Mouse (Mus musculus) A20 (cell line): ENCODE data around the gene Fcho2.
A peak's percentile ranks its signal among the peaks of the same experiment; 100 is the strongest.

ENCODE experiments used
- DNase-seq: peaks from one replicate; pipeline ENCODE4 v3.0.0-alpha.2; 2011; ENCODE audit warnings: low read depth, low spot score

Fcho2 gene

DNA sequence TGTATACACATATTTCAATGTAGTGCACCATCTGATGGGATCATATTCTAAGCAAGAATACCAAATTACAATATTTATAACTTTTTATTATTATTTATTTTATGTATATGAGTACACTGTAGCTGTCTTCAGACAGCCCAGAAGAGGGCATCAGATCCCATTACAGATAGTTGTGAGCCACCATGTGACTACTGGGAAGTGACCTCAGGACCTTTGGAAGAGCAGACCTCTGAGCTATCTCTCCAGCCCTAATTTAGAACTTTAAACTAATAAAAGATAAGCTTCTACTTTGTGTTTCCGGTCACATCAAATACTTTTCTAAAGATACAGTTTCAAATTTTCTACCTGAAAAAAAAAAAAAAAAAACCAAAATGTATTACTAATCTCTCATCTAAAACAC is 6.2 kb downstream of the Fcho2 start:
- no peak for DNase-seq

DNA sequence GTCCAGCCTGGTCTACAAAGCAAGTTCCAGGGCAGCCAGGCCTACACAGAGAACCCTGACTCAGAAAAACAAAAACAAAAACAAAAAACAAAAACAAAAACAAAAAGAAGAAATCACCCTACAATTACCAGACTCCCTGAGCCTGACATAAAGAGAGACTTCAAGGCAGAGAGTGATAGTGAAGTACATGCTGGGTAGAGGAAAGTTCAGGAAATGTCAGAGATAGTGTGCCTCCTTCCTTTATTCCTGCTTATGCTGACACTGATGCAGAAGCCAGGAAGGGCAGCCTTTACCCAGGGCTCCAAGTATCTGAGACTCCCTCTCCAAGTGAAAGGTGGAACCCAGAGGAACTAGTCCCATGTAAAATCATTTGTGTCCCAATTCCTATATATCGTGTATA is 10.8 kb downstream of the Fcho2 start:
- DNase-seq, result no peak

DNA sequence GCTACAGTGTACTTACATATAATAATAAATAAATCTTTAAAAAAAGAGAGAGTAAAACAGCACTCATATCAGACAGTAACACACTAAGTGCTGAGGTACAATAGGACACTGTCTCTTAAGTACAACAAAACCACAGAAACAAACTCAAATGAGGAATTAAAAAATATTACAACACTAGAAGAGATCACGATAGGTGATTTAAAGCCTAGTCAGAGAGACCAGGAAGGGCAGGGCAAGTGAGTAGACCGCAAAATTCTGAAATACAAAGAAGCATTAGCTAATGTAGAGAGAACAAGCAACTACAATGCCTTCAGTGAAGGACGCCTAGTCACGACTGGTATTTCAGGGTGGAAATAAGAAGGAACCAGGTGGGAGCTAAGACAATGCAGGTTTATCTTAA is 11.6 kb downstream of the Fcho2 start:
- no peak for DNase-seq

DNA sequence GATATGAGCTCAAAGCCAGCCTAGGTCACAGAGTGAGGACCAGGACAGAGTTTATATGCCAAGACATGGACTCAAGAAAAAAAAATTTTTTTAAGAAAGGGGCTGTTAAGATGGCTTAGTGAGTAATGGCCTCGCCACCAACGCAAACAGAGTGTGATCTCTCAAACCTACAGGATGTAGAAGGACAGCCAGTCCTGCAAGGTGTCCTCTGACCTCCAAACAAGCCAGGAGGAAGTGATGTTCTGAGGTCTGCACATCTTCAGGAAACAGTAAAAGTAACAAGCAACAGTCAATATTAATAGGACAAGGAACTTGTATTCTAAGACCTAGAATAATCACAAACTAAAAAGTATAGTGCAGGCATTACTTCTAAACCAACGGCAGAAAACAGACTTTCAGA is 12.3 kb downstream of the Fcho2 start:
- DNase-seq, result no peak

DNA sequence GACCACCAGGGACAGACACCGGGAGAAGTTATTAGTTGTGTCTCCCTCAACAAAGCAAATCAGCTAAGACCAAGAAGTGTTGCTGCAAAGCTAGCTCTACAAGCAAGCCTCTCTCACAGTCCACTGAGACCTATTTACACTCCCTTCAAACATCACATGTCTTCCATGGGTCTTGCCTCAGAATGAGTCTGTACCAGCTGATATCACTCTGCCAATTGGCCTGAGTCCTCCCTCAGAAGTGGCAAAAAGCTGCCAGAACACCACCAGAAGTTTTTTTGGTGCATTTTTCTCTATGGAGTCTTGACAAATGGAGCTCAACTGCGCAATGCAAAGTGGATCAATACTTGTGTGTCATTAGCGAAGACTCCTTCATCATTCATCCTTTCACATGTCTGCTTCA is 19.7 kb downstream of the Fcho2 start:
- no peak for DNase-seq

DNA sequence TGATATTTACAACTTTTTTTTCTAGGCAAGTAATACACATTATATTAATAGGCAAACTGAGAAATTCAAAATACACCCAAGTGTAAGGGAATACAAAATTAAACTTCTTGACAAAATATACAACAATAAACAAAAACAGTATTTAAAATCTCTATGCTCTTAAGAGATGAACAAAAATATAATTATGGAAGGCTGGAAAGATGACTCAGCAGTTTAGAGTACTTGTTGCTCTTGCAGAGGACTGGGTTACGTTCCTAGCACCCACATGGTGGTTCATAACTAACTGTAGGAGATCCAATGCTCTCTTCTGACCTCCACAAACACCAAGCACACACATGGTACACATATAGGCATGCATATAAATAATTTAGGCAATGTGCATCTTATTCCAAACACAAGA is 22.4 kb downstream of the Fcho2 start:
- no peak for DNase-seq

DNA sequence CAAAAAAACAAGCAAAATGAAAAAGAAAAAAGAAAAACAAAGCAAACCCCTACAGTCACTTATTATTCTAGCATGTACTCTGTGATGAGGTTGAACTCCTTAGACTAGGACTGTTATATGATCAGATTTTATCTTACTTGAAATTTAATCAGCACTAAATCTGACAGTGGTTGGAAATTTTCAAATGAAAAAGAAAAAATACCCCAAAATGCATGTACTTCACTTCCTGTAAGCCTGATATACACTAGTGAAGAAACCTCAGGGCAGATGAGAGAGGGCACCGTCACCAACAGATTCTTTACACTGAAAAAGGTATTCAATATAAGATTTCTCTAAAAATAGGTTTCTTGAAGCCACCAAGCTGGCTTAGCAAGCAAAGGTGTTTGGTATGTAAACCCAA is 23.6 kb downstream of the Fcho2 start:
- DNase-seq, result no peak

DNA sequence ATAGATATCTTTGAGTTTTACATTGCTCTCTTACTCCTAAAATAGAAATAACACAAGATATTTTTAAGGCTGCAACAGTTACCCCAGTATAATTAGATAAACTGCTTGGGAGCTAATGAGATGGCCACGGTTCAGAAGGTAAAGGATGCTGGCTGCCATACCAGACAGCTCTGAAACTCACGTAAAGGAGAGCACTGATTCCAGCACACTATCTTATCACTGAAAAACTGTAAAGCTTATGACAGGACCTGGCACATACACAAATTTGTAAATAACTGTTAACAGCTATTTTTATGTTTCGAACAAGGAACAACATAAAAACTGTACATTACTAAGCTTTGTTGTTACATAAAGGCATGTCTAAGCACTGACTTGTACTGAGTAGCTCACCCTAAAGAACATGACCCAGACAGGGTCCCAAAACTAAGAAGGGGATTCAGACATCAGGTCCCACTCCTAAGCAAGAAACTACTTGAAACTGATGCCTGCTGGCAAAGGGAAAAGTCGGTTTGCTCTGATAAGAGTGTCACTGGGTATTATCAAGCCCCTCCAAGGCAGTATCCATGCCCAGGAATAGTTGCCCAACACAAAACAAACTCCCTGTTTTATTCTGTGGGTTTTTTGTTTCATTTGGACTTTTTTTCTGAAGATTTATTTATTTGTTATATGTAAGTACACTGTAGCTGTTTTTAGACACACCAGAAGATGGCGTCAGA is 28.1 kb downstream of the Fcho2 start:
- no peak for DNase-seq

DNA sequence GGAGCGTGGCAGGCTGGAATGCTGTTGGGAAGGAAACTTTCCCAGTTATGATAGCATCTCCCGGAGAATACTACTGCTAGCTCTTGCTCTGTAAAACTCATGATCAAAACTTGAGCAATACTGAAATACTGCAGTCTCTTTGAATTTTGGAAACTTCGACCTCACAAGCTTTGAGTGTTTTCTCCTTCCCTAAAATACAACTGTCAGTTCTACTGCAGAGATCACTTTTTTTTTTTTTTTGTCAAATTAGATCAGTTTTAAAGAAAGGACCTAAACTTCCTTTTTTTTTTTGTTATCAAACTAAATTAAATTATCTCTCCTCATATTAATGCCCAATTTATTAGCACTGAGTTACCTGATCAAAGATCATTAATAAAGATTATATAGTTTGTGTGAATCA is 37.3 kb downstream of the Fcho2 start:
- no peak for DNase-seq

DNA sequence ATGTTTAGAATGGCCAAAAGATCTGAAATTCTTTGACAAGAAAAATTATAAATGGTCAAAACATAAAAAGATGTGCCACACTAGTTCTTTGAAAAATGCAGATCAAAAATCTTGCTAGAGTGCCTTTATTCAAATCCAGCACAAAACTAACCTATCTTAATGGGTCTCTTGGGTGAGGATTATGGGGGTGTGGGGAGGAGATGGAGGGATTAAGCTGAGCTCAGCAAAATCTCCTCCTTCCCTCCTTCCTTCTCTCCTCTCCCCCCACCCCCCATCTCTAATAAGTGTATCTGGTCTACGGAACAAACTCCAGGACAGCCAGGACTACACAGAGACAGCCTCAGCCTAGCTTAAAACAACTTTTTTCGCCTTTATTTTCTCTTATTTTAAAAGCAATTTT is 43.8 kb downstream of the Fcho2 start:
- no peak for DNase-seq

DNA sequence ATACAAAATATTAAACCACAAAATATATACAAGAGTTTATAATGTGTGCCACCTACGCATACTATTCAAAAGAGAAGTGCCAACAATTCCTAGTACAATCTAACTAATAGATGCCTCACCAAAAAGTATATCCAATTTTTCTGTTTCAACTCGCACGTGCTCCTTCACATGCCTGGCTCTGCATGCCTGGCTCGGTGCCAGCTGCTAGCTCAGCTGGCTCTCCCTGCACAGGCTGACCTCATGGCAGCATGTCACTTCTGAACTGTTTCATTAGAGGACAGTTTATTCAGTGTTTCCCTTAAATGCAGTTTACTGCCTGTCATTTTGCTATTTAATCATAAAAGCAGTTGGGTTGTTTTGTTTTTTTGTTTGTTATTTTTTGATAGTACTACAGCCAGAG is 46.9 kb downstream of the Fcho2 start:
- no peak for DNase-seq

DNA sequence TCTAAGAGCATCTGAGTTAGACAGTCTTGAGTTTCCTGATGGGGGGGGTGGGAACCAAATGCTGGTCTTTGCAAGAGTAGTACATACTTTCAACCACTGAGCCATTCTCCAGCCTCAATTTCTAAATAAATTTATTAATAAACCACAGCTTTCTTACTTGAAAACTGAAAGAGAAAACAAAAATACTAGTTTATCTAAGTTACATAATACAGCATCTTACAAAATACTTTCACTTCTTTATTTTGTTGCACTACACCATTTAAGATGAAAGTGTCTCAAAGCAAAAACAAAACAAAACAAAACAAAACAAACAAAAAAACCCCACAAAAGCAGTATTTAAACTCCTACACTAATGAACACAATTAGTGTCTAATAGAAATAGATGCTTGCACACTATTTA is 53.5 kb downstream of the Fcho2 start:
- DNase-seq, result peak; percentile 76

DNA sequence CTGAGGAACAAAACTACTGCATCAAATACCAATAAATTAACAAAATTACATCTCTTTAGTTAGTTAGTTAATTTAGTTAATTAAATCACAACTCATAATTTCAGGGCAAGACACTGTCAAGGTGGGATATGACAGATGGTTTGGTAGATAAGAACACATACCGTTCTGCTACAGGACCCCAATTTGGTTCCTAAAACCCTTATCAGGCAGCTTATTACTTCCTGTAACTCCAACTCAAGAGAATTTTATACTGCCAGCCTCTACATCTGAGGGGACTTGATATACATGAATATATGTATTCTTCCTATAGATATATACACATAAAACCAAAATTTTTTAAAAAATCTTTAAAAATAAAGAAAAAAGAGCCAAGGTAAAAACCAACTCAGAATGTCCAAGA is 59.4 kb downstream of the Fcho2 start:
- DNase-seq, result no peak

DNA sequence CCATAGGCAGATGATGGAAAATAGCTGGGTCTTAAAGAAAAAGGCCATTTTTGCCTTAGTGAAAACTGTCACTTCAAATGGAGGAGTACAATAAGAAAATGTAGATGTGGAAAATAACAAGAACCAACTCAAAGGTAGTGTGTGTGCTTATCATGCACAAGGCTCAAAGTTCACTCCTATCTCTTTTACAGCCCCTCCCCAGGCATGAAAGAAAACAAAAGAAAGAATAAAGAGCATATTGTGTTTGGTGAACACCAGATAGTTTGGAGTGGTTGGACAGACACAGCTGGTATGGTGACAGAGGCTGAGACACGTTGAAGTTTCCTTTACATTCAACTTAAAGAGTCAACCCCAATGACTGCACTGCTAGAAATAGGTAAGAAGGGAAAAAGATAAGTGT is 70.6 kb downstream of the Fcho2 start:
- DNase-seq, result no peak

DNA sequence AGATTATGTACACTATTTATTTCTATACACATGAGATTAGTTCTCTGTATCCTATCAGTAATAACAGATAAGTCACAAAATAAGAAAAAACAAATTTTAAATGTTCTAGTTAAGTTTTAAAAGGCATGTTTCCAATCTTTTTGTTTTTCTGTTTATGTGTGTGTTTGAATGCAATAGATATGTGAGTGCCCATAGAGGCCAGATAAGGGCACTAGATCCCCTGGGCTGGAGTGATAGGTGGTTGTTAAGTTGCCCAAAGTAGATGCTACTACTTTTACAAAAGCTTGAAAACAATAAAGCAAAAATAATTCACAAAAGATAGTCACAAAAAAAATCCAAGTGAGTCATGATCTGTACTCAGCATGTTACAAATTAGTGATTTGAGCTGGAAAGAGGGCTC is 71.4 kb downstream of the Fcho2 start:
- DNase-seq, result no peak

DNA sequence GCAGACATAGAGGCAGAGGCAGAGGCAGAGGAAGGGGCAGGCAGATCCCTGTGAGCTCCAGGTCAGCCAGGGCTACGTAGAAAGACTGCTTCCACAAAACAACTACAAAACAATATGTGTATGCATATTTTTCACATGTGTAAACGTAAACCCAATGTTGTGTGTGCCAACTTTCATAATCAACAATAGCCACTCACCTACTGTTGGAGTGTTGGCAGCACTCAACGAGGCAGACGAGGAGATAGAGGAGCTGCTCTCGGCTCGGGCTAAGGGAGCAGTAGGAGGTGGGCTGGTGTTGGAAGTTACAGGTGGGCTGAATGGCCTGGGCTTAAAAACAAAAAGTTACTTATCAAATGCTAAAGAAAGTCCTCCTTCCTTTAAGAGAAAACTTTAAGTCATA is 72.0 kb downstream of the Fcho2 start:
- DNase-seq, result no peak

DNA sequence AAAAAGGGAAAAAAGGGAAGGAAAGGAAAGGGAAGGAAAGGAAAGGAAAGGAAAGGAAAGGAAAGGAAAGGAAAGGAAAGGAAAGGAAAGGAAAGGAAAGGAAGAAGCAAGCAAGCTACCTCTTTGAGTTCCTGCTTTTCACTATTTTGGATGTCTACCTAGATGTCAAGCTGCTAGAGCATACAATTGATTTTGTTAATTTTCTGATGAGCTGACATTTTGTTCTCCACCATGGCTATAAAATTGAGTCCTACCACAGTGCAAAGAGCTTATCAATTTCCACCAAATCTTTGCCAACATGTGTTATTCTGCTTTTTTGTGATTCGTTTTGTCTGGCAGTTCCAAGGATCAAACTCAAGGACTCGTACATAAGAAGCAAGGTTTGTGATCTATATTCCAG is 77.0 kb downstream of the Fcho2 start:
- peak; percentile 22 for DNase-seq

DNA sequence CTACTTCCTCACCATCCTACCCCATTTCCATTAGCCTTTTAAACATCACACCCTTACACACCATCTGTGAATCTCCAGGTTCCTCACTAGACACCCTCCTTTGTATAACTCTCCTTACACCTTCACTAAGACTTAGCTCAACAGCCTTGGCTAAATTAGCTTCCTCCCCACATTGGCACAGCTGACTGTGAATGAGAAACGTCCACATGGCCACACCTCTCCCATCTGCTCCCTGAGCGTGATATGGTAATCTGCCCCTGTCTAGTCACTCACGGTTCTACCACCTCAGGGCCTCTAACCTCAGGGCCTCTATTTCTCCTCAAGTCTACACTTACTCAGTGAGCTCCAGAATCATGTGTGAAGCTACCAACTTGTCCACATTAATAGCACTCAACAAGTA is 82.0 kb downstream of the Fcho2 start:
- DNase-seq, result no peak

DNA sequence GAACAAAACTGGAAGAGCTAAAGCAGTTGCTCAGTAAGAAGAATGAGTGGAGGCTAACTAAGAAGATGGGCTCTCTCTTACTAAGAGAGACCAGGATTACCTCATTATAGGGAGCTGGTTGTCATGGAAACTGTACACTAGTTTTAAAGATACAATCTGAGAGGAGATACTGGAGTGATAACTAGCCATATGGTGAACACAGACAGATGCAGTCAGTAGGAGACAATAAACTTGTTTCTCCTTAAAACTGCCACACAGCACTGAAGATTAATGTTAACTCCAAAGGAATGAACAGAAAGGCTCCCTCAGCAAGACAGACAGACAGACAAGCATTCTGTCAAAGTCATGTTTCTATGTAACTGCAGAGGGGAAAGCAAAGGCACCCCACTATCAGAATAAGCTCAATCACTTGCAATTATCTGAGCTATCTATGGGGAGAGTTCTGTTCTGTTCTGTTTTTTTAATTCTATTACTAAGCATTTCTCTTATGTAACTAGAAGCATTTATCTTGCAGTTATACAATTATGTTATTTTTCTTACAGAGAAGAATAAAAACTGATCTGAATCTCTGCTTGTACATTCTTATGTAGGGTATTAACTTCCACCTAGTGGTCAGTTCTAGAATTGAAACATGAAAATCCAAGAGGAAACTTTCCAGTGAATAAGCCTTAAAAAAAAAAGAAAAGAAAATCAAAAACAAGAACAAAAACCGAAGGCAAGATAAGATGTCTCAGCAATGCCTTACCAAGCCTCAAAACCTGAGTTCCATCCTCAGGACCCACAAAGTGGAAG is 85.8 kb downstream of the Fcho2 start:
- peak; percentile 14 for DNase-seq

DNA sequence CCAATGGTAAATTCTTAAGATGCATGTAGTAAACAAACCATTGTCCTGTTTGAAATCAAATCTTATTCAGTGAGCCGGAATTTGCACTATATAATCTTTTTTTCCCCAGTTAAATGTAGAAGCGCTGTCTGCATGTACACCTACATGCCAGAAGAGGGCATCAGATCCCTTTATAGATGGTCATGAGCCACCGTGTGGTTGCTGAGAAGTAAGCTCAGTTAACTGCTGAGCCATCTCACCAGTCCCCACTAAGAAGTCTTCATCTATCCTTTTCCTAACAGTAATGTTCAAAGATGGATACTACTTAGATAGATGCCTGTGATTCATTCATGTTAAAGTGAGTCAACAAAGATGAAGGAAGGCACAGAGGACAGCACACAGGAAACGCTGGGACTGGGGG is 88.8 kb downstream of the Fcho2 start:
- DNase-seq, result peak; percentile 53

DNA sequence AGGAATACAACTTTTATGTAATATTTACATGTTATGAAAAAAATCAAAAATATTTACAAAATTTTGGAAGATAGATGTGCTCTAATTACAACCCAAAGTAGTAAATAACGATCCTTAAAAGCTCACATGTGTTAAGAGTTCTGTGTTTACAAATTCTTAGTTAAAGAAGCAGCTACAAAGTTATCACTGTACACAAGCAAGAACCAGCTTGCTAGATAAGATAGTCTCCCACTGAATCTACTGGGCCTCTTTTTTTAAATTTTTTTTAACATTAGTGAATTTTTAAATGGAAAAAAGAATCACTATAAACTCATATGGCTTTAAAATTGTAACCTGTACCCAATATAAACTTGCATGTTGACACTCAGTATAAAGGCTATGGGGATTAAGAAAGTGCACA is 91.8 kb downstream of the Fcho2 start:
- DNase-seq, result no peak

DNA sequence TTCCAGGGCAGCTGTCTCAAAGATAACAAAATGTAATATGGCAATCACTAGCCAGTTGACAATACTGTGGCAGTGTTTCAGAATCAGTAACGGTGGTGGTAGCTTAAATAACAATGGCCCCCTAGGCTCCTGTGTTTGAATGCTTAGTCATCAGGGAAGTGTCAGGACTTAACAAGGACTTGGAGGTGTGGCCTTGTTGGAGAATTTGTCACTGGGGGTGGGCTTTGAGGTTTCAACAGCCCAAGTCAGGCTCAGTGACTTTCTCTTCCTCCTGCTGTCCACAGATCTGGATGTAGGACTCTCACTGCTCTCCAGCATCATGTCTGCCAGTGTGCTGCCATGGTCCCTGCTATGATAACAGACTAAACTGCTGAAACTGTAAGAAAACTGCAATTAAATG is 93.0 kb downstream of the Fcho2 start:
- peak; percentile 9 for DNase-seq

DNA sequence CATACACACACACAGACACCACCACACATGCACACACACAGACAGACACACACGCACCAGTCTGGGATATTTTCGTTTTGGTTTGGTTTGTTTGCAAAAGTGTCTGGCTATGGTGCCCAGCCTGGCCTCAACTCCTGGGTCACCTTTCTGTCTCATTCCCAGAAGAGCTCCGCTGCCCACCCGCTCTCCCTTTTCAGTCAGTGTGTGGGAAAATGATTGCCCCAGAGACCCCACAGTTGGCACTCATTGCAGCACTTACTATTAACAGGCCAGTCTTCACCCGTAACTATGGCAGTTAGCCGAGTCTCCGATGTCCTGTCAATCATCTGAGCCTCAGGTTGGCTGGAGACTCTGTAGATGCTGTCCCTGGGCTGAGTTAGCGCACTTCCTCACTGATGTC is 99.1 kb downstream of the Fcho2 start:
- DNase-seq, result no peak
